Mouse (Mus musculus) mouse embryonic stem cell (cell line): ENCODE measurements at regions not wholly inside any gene's neighbourhood (a gene's known extent, or its start where the extent isn't known, plus 50 kb on each side); places are given as distances from the start of the nearest gene placed in this dataset.
"Not testable (repeated sequence)": the region's sequence is repeated elsewhere in the genome, so short reads cannot be mapped to it uniquely, and the experiment has no call there.

ENCODE experiments used
- in situ Hi-C, 2 experiments: fragments of 300-500 bp; cut with MboI; formaldehyde crosslinking; loops; 1 replicate in 1 of 2; 3 replicates in 1 of 2; pipeline ENCODE4 v1.14.3; 2019 to 2020; ENCODE audit warnings: low sequenced_read_pairs in 2 of 2, low pct_unique_long_range_greater_than_20kb in 1 of 2, mixed read lengths in 1 of 2; ENCODE audit not compliant: unreplicated experiment in 1 of 2

DNA sequence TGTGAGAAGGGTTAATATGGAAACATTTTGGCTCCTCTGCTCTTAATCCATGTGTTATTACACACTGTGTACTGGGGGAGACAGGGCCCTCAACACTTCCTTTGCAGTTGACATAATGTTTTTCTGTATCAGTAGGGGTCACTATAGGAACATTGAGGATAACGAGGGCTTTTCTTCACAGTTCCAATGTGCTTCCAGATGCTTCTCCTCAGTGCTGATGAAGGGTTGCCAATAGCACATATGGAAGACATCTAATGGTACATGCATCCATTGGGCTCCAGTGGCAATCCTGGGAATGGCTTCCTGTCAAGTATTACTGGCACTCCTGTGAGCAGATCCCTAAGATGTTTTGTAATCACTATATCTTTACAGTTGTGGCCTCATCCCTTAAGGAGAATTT lies 62.1 kb downstream of the Naa11 start:
- in situ Hi-C loops: loop anchor here in 1 of 2 experiments (25.0 kb wide), 1 partner anchor 193 kb away; no protein-coding TSS in a partner anchor

DNA sequence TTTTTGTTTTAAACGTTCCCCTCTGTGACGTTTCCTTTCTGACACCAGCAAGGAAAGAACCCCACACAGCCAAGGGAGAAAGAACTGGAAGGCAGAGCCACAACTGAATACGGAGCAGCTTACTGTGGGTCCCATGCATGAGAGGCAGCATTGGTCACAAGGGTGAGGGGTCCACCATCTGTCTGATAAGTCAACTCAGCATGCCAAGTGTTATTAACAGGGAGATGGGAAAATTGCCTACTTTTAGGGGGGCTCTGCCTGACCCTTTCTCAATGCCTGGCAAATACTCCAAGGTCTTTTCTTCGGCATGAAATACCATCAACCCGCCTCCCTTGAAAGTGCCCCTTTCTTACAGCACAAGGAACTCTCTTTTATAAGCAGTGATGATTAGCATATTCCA lies 66.3 kb downstream of the Naa11 start:
- in situ Hi-C loops: loop anchor here in 1 of 2 experiments (25.0 kb wide), 1 partner anchor 189 kb away; no protein-coding TSS in a partner anchor

DNA sequence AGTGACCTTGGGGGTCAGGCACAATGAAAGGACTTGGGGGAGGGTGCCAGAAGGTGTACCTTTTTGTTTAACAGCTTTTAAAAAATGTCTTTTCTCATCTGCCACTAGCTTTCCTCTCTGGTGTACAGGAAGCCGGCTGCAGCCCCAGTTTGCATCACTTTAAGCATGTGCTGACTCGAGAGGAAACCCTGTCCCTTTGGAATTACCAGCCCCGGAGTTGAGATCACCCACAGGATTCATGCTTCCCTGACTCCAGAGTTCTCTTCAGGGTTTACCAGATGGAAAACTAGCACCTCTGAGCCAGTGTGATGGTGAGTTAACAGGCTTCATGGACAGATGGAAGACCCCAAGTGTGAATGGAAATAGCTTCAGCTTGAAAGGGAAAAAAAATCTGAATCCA lies 68.3 kb downstream of the Naa11 start:
- in situ Hi-C loops: no loop called here

DNA sequence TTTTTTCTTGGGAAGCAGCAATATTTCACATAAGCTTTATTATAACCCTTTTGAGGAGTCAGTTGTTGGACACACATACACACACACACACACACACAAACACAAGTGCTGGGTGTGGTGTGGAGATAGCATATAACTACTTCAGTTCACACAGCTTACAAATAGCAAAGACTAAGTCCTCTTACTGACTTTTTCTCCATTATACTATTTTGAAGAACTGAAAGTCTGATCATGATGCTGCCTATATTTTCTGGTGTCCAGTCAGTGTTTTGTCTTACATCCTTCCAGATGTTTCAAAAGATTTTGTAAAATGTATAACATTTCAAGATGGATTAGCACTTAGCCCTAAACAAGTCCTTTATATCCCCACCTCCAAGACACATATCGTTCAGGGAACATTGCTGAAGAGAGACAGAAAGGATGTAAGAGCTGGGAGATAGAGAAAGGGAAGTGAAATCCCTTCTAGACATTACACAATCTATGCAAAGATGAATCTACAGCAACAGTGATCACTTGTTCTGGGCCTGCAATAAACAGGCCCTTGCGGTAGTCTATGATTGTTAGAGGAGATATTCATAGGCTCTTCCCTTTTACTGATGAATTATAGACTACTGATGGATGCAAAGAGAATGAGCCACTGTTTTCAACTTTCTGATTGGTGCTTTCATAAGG lies 72.2 kb downstream of the Naa11 start:
- in situ Hi-C loops: no loop called here

DNA sequence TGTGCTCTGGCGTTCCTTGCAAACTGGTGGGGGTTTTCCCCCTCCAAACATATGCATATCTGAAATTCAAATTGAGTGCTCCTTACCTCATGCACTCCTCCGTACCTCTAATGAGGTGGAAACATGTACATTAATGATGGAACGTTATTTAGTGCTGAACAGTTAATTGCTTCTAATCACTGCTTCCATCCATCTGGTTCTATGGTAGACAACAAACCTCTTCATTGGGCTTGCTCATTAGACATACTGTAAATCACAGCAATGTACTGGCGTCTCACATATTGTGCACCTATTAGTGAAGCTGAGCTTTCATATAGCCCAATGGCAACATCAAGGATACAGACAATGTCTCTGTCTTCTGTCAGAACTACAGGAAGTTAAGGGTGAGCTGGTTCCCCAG lies 85.3 kb downstream of the Naa11 start:
- in situ Hi-C loops: no loop called here

DNA sequence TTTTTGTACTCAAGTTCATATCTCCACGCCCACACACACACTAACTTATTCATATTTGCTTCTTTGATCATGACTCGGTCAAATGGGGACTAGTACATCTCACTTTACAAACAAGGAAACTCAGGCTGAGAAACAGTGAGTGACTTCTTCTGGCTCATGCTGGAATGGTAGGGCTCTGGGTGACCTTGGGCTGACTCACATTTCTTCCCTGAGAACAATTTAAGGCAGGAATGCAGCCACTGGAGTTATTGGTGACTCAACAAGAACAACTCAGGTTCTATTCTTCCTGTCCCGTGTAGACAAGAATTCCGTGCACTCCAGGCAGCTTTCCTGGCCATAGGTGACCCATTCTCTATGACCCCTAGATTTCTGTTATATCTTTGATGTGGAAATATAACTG lies 87.3 kb downstream of the Naa11 start:
- in situ Hi-C loops: no loop called here

DNA sequence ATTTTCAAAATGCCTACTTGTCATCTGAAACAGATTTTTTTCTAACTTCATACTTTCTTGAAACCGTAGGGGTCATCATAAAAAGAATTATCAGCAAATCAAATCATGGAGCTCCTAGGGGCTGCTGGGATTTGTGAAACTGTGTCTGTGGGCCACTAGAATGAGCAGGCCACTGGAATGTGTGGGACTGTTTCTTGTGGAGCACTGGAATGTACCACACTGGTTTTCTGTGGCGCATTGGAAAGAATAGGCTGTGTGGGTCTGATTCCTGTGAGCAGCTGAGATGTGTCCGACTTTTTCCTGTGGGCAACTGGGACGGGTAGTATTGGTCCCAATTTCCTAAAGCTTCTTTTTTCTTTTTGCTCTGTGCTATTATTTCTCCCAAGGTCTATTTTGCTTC lies 90.6 kb downstream of the Naa11 start:
- in situ Hi-C loops: no loop called here

DNA sequence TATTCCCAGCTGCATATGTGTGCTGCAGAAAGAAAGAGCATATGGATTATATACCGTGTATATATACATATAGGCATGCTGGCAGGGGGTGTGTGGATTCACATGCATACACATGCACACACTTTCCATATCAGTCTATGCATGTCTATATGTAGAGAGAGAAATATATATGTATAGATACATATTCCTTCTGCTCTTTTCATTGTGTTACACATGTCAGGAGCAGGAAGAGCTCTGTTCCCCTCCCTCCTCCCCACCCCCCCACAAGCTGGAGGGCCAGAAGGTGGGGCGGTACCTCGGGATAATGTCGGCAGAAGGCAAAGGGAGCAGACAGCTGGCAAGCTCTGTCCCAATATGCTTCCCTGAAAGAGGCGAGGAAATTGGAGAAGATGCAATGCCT lies 91.3 kb downstream of the Naa11 start:
- in situ Hi-C loops: no loop called here

DNA sequence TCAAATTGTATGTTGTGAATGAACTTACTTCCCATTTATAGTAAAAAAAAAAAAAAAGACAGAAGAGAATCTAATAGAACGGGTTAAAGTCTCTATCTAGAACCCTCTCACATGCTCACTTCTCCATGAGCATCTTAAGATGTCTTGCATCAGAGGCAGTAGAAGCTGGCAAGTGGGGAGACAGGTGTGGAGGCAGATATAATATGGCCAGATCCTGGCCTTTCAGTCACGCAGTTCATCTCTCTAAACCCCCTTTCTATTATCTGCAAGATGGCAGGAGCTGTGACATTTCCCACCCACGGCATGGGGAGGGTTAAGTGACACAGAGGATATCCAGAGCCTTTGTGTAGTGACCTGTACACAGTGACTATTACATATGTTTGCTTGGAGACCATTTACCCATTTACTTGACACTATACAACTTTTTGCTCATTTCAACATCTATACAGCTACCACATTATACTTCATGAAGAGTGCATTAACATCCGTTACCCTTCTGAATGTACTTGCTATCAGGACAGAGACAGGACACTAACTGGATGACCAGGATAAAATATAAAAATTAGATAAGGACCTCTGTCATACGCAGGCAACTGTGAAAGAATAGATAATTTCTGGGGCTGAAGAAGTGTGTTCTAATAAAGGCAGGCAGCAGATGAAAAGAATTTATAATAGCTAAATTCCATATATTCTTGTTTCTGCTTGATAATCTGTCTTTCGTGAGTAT lies 91.9 kb downstream of the Naa11 start:
- in situ Hi-C loops: no loop called here

DNA sequence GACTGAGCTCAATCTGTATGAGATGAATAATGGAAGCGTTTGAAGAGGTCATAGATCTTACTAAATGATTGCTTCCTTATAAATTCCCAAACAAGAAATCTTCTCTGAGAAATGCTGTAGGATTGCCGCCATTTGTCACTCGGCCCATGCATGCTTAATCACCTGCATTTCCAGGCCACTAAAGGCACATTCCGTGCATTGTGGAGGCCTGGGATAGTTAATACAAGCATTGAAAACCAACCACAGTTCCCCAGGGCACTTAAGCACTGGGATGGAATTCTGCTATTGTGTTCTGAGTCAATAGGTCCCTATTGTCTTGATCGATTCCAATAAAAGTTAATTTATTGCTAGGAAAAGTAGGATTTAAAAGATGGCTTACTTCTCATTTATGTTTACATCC lies 92.5 kb downstream of the Naa11 start:
- in situ Hi-C loops: no loop called here

DNA sequence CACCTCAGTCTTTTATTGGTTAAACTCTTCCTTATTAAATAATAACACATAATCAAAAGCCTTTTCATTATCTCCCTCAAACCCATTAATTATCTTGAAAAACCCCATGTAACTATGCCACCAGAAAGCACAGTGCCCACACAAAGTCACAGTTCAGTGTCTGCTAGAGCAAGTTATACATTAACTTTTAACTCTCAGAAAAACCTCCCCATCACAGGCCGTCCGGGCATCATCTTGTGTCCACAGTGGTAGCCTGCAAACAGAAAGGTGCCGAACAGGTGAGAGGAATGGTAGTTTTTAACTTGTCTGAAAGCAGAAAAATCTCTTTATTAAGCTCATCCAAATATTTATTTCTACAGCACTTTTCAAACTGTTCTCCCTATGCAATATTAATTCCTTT lies 96.0 kb downstream of the Naa11 start:
- in situ Hi-C loops: no loop called here

DNA sequence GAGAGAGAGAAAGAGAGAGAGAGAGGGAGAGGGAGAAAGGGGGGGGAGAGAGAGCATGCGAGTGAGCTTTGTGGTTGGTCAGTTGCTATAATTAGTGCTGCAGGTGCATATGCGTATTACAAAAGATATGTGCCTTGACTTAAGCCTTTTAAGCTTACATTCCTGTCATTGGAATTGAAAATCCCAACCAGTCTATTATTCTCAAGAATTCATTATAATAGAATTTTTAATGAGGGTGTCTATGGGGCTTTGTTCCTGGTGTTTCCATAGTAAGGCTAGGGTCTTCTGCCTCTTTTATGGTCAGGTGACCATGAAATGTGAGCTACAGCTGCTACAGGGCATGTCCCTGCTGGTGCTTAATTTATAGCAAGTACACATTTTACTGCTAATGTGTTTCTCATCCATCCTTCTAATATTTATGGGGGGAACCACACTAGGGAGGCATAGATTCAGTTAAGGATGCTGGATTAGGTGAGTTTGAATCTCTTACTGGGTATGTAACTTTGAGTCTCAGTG lies 102.0 kb downstream of the Naa11 start:
- in situ Hi-C loops: no loop called here

DNA sequence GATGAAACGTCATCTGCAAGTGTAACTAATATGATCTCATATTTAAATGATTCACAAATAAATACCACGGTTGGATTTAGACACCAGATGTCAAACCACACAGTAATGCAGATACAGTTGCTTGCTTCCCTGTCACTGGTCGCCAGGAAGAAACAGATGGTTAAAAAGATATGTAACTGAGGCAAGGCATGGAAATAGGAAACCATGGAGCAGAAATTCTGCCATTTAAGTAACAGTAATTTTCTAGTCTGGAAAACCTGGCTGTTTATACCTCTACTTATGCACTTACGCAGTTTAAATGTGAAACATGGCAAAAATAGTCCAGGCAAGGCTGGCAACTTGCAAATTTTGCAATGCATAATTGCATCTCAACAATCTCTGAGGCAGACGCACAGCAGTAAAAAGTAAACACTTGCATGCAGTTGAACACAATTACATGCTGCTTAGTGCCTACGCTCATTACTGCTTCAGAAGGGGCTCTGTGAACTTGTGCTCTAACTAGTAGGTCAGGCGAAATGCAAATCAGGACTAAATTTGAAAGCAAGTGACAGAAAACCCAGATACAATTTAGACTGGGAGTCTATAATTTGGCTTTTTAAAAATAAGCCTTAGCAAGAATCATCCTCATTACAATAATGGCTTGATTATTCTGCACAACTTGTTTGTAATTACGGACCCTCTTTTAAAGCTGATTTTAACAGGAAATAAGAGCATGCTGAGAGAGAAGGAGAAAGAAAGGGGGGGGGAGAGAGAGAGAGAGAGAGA lies 102.6 kb downstream of the Naa11 start:
- in situ Hi-C loops: no loop called here

DNA sequence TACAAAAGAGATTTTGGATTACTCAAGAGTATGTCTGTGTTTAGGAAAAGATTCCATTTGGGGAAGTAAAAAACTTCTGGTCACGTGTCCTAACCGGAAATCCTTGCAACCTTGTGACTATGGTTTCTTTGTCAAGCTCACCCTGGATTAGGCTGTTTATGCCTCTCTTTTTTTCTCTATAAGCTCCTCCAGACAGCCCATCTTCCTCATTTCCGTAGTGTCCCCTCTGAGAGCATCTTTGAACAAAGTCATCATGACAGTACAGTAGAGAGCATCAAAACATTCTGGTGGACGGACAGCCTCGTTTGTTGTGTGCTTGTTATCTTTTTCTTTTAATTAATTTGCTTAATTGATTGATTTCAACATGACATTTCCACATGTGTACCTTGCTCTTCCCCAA lies 112.7 kb downstream of the Naa11 start:
- in situ Hi-C loops: no loop called here

DNA sequence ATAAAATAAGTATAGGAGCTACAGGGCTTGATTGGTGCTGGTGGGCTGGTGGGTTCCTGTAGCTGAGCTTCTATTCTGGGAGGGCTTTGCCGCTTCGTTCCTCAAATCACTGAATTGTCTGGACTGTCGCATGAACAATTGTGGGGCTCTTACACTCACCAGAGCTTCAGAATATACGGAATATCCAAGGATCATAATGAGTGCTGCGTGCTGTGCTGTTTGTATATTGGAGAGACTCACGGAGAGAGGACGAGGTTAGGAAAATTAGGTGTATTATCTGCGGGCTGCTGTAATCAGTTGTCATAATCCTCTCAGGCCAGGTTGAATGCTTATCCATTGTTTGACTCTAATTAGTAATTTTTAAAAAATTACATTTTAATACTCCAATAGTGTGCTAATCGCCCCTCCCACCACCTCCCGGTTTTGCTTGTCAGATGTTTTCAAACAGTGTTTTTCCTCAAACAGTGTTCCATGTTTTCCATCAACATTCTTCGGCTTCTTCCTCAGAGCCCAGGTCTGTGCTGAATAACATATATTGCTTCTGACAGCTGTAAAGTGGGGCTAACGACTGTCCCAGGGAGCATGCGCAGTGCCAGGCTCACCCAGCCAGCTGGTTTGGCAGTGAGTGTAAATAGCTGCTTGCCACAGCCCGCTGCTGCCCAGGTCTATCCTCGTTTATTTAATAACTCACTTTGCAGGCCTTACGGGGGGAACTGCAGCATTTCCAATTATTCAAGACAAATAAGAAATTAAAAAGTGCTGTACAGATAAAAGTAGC lies 114.2 kb downstream of the Naa11 start:
- in situ Hi-C loops: no loop called here

DNA sequence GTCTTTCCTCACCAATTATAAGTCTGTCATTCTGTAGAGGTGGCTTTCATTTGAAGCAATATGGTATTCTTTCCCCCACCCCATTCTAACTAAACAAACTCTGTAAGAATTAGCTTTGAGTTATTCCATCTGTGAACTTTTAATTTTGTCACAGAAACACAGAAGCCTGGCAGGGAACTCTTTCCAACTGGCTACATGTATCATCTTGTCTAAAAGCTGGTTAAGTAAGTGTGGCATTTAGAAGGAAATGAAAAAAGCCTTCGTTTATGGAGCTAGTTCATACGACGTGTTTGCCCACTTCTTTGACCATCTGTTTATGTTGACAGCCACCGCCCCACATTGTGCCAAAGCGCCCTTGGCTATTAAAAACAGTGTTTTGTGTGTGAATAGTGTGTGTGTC lies 115.5 kb downstream of the Naa11 start:
- in situ Hi-C loops: no loop called here

DNA sequence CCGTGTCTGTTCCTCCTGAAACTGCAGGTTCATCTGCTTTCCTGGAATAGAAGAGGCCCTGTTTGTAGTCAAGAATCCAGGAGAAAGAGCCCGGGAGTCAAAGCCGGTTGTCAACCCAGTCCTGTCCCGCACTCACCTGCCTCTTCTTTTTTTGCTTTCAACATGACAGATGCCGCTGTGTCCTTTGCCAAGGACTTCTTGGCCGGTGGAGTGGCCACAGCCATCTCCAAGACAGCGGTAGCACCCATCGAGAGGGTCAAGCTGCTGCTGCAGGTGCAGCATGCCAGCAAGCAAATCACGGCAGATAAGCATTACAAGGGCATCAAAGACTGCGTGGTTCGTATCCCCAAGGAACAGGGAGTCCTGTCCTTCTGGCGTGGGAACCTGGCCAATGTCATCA lies 127.5 kb downstream of the Naa11 start:
- in situ Hi-C loops: not testable (repeated sequence)

DNA sequence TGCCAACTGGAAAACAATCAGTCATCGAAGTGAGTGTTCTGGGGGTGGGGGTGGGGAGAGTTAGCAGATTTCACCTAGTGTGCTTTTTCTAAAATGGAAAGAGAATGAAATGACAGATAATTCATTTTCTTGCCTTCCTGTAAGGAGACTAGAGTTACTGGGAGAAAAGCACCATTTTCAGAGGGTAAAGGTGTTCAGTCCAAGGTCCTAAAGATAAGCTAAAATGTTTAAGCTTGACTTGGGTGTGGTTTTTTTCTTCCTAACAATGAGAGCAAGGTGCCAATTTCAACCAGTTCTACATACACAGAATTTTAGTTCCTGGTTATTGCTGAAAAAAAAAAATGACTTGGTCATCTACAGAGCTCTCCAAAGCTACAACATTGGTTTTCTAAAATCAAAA lies 135.1 kb downstream of the Naa11 start:
- in situ Hi-C loops: no loop called here
